Mouse (Mus musculus): ENCODE measurements around the gene Nfkbib. TPM values are rescaled to one million over a fixed set of nuclear protein-coding genes. Genes with fewer than 3 reads are reported as not detected.

The Nfkbib gene
- polyA plus RNA-seq, 1 experiment from 2014 or later, result 29.3 TPM

DNA sequence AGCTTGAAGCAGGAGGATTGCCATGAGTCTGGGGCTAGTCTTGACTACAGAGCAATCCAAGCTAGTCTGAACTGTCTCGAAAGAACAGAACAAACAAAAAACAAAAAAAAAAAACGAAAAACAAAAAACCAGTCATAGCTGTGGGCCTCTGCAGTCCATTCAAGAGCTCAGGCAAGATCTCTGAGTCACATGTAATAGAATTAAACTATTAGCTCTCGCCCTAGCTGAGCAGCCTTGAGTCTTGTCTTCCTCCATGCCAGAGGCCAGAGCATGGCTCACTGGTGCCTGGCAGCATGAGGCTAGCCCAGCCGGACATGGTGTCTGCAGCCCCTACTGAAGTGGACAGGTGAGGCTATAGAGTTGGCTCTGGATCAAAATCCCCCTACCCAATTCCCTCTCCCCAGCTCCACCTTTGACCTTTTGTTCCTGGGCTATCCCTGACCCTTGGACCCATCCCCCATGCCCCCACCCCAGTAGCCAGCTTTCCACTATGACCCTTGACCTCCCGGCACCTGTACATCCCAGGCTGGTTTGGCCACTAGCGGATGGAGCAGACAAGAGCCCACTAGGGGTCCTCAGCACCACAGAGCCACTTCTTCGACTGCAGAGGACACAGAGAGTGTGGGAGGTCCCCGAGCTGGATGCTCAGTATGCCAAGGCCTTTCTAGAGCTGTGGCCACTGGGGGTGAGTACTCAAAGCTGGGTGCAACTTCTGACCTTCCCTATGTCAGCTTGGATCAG, 22.9 kb upstream of the Nfkbib start:
- H3K9ac ChIP-seq (ENCODE audit: low read depth, low read length), result no peak overlapping the region
- no peaks in the 10 kb centered on the region for H3K9me3 ChIP-seq (replicated peaks; ENCODE audit: control insufficient read depth, low read length)
- H3K4me2 ChIP-seq (ENCODE audit: low read depth, low read length), result no peak overlapping the region
- no peak overlapping the region for H3K4me3 ChIP-seq (ENCODE audit: low read depth, low read length)
- H3K27me3 ChIP-seq (ENCODE audit: control insufficient read depth, insufficient read depth, low read depth, low read length), result no peaks in the 10 kb centered on the region
- H3K36me3 ChIP-seq (ENCODE audit: control insufficient read depth, insufficient read depth), result no peaks in the 10 kb centered on the region
- WGBS (ENCODE audit: insufficient replicate concordance), result 45% methylated on average over 8 of the region's 8 CpGs
- H3K4me1 ChIP-seq (ENCODE audit: control insufficient read depth, low read depth, low read length), result no peaks in the 10 kb centered on the region
- peak; percentile 35; the same call in 1 of the 2 replicates for ATAC-seq (ENCODE audit: low read depth)
- H3K27ac ChIP-seq (ENCODE audit: low read length), result no peak overlapping the region

DNA sequence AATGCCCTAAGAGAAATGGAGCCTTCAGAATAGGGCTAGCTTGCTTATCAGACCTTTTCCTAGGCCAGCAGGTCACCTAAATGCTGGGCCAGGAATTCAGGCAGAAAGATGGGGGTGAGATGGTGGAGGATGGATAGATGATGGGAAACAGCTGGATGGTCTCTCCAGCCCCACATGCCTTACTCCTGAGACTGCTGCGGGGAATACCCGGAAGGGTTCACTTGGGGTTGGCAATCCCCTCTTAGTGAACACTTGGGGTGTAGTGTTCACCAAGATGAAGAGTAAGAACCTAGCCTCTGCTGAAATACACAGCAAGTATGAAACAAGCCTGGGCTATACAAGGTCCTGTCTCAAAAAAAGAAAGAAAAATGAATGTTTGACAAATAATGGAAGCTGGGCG, 21.9 kb upstream of the Nfkbib start:
- H3K36me3 ChIP-seq (ENCODE audit: control insufficient read depth, insufficient read depth), result no peaks in the 10 kb centered on the region
- H3K27ac ChIP-seq (ENCODE audit: low read length), result no peak overlapping the region
- no peaks in the 10 kb centered on the region for H3K9me3 ChIP-seq (replicated peaks; ENCODE audit: control insufficient read depth, low read length)
- H3K4me2 ChIP-seq (ENCODE audit: low read depth, low read length), result peak overlapping the region; percentile 14; the same call in 1 of the 2 replicates
- ATAC-seq (ENCODE audit: low read depth), result no peak
- H3K4me1 ChIP-seq (ENCODE audit: control insufficient read depth, low read depth, low read length), result no peaks in the 10 kb centered on the region
- 81% methylated on average over 3 of the region's 3 CpGs for WGBS (ENCODE audit: insufficient replicate concordance)
- H3K9ac ChIP-seq (ENCODE audit: low read depth, low read length), result peak overlapping the region; percentile 21; the same call in 1 of the 2 replicates
- H3K27me3 ChIP-seq (ENCODE audit: control insufficient read depth, insufficient read depth, low read depth, low read length), result no peaks in the 10 kb centered on the region
- peak overlapping the region; percentile 22 for H3K4me3 ChIP-seq (ENCODE audit: low read depth, low read length)

DNA sequence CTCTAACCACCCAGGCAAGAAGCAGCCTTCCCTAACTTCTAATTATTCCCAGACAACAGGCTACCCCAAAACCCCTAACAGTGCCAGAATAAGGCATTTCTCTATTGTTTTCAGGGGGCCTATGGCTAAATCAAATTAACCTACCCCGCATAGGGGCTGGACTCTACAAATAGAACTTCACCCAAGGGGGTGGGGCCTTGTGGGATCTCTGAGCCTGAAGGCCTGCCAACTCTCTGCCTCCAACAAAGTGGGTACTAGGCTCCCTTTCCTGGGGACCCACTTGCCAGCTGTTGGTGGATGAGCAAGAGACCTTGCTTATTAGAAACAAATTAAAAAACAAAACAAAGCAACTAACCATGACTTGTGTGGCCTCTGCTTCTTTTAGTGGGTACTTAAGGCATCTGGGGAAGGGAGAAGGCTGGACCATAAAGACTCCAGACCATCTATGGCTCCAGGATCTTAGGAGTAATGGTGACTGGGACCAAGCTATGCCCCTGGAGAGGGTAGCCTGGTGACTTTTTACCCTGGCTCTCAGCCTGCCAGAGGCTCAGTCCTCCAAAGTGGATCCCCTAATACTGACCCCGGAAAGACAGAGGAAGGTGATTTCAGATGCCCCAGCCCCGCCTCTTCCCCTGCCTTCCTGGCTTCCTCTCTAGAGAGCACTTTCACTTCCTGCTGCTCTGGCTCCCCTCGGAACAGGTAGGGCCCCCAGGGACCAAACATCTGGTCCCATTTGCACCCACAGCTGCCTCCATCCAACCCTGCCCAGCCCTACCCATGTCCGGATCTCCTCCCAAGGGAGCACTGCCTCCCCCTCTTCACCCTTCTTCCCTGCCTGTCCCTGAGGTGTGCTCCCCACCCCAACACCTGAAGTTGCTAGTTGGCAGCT, 21.2 kb upstream of the Nfkbib start, which contains the start of gene Rinl:
TSS of gene Rinl (plus strand) at position 663 of the 889 bp plus-strand sequence.
- H3K4me1 ChIP-seq (ENCODE audit: control insufficient read depth, low read depth, low read length), result no peaks in the 10 kb centered on the region
- peak within 1 kb of the TSS; percentile 21; the same call in 1 of the 2 replicates for H3K9ac ChIP-seq (ENCODE audit: low read depth, low read length)
- H3K4me3 ChIP-seq (ENCODE audit: low read depth, low read length), result peak within 1 kb of the TSS; percentile 22
- no peak for ATAC-seq (ENCODE audit: low read depth)
- WGBS (ENCODE audit: insufficient replicate concordance), result 41% methylated on average over 5 of the region's 5 CpGs
- H3K27ac ChIP-seq (ENCODE audit: low read length), result no peak within 1 kb of the TSS
- H3K27me3 ChIP-seq (ENCODE audit: control insufficient read depth, insufficient read depth, low read depth, low read length), result no peaks in the 10 kb centered on the region
- H3K36me3 ChIP-seq (ENCODE audit: control insufficient read depth, insufficient read depth), result no peaks in the 10 kb centered on the region
- peak within 1 kb of the TSS; percentile 14; the same call in 1 of the 2 replicates for H3K4me2 ChIP-seq (ENCODE audit: low read depth, low read length)
- no peaks in the 10 kb centered on the region for H3K9me3 ChIP-seq (replicated peaks; ENCODE audit: control insufficient read depth, low read length)

DNA sequence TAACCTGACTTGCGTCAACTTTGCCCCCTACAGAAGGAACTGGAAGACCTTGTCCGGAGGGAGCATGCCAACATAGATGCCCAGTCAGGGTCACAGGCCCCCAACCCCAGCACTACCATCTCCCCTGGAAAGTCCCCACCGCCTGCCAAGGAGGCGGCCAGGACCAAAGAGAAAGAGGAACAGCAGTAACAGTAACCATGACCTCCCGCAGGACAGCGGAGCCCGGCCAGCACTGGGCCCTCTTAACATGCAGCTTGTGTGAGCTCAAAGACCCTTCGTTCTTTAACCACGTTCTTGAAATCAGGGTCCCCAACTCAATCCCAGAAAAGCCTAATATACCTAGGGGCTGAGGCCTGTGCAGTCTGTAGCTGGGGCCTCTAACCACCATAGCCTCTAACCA, 20.6 kb upstream of the Nfkbib start:
- H3K9ac ChIP-seq (ENCODE audit: low read depth, low read length), result no peak overlapping the region
- 77% methylated on average over 9 of the region's 9 CpGs for whole genome bisulfite sequencing (ENCODE audit: insufficient replicate concordance)
- H3K4me3 ChIP-seq (ENCODE audit: low read depth, low read length), result no peak overlapping the region
- no peaks in the 10 kb centered on the region for H3K36me3 ChIP-seq (ENCODE audit: control insufficient read depth, insufficient read depth)
- H3K27ac ChIP-seq (ENCODE audit: low read length), result no peak overlapping the region
- ATAC-seq (ENCODE audit: low read depth), result no peak
- no peak overlapping the region for H3K4me2 ChIP-seq (ENCODE audit: low read depth, low read length)
- H3K4me1 ChIP-seq (ENCODE audit: control insufficient read depth, low read depth, low read length), result no peaks in the 10 kb centered on the region
- no peaks in the 10 kb centered on the region for H3K9me3 ChIP-seq (replicated peaks; ENCODE audit: control insufficient read depth, low read length)
- H3K27me3 ChIP-seq (ENCODE audit: control insufficient read depth, insufficient read depth, low read depth, low read length), result no peaks in the 10 kb centered on the region

DNA sequence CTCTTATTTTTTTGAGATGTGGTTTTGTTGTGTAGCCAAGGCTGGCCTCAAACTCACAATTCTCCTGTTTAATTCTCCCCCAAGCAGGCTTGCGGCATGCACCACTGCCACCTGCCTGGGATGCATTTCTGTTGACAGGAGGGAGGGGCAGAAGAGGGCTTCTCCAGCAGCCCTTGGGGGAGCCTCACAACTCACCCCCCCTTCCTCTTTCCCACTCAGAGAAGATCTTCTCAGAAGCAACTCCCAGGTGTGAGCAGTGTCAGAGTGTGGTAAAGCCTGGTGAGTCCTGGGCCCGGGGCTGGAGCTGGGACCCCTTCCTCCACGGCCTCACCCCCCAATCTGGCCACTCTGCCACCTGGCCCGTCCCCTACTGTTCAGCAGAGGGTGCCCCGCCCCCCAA, 17.8 kb upstream of the Nfkbib start:
- Histone ChIP-seq H3K4me3 (ENCODE audit: low read depth, low read length) (no peak overlapping the region), H3K9ac (ENCODE audit: low read depth, low read length) (no peak overlapping the region), H3K4me2 (ENCODE audit: low read depth, low read length) (no peak overlapping the region), H3K27me3 (ENCODE audit: control insufficient read depth, insufficient read depth, low read depth, low read length) (no peaks in the 10 kb centered on the region), H3K27ac (ENCODE audit: low read length) (no peak overlapping the region), H3K4me1 (ENCODE audit: control insufficient read depth, low read depth, low read length) (peaks cover 8% of the 10 kb centered on the region), H3K9me3 (replicated peaks; ENCODE audit: control insufficient read depth, low read length) (no peaks in the 10 kb centered on the region), H3K36me3 (ENCODE audit: control insufficient read depth, insufficient read depth) (no peaks in the 10 kb centered on the region)
- ATAC-seq (ENCODE audit: low read depth), result no peak
- WGBS (ENCODE audit: insufficient replicate concordance), result 62% methylated on average over 5 of the region's 5 CpGs

DNA sequence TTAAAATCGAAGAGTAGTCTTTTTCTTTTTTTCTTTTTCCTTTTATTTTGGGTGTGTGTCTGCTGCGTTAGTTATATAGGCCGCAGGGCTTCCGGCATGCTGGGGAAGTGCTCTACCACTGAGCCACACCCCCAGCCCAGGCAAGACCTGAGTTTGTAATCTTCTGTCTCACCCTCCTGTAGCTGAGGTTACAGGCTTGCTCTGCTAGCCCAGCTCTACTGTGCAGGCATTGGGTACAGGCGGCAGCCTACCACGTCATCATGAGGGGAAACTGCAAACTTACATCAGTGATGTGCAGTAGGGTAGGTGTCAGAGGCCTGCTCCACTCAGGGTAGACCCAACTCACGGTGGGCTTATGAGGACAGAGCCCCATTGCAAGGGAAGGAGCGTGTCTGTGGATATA, 13.9 kb upstream of the Nfkbib start:
- Histone ChIP-seq H3K4me1 (ENCODE audit: control insufficient read depth, low read depth, low read length) (peaks cover 9% of the 10 kb centered on the region), H3K9ac (ENCODE audit: low read depth, low read length) (no peak overlapping the region), H3K4me2 (ENCODE audit: low read depth, low read length) (no peak overlapping the region), H3K4me3 (ENCODE audit: low read depth, low read length) (no peak overlapping the region), H3K27ac (ENCODE audit: low read length) (peak overlapping the region; percentile 19; the same call in 1 of the 2 replicates), H3K27me3 (ENCODE audit: control insufficient read depth, insufficient read depth, low read depth, low read length) (no peaks in the 10 kb centered on the region), H3K9me3 (replicated peaks; ENCODE audit: control insufficient read depth, low read length) (no peaks in the 10 kb centered on the region), H3K36me3 (ENCODE audit: control insufficient read depth, insufficient read depth) (no peaks in the 10 kb centered on the region)
- WGBS (ENCODE audit: insufficient replicate concordance), result 61% methylated on average over 8 of the region's 8 CpGs
- no peak for ATAC-seq (ENCODE audit: low read depth)

DNA sequence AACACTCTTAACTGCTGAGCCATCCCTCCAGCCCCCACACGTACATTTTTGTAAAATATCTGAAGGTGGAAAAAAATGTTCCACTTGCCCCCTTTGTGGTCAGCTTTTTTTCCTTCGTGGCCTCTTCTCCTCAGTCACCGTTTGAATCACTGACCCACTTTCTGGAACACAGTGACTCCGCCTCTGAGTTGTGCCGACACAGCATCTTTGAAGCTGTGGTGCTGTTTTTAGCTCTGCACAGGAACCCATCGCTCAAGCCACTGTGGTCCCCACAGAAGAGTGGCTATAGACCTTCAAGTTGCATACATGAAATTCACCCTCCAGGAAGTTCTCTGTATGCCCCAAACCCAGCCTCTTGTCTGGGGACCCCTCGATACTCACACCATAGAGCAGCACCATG, 13.5 kb upstream of the Nfkbib start:
- Histone ChIP-seq H3K27ac (ENCODE audit: low read length) (no peak overlapping the region), H3K9me3 (replicated peaks; ENCODE audit: control insufficient read depth, low read length) (no peaks in the 10 kb centered on the region), H3K4me2 (ENCODE audit: low read depth, low read length) (no peak overlapping the region), H3K9ac (ENCODE audit: low read depth, low read length) (no peak overlapping the region), H3K27me3 (ENCODE audit: control insufficient read depth, insufficient read depth, low read depth, low read length) (no peaks in the 10 kb centered on the region), H3K4me1 (ENCODE audit: control insufficient read depth, low read depth, low read length) (peaks cover 9% of the 10 kb centered on the region), H3K4me3 (ENCODE audit: low read depth, low read length) (no peak overlapping the region), H3K36me3 (ENCODE audit: control insufficient read depth, insufficient read depth) (no peaks in the 10 kb centered on the region)
- 50% methylated on average over 7 of the region's 7 CpGs for WGBS (ENCODE audit: insufficient replicate concordance)
- ATAC-seq (ENCODE audit: low read depth), result no peak

DNA sequence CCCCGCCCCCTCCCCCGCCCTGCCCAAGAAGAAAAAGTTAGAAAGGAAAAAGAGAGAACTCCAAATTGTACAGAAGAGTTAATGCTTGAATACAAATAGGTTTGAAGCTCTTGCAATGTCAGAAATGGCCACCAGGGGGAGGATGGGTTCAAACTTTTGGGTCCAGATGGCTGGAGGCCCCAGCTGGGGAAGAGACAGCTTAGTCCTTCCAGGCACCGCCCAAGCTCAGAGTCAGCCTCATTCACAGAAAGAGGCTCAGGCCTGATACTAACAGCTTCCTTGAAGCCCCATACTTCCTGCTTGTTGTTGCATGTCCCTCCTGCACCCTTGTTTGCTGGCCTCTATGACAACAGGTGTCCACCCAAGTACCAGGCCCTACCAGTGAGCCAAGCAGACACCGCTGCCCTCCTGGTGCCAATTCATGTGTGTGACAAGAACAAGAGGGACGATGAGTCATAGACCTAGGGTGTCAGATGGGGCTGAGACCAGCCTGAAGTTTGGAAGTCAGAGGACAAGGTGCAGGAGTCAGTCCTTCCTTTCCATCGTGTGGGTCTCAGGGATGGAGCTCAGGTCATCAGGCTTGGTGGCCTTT, 12.9 kb upstream of the Nfkbib start:
- Histone ChIP-seq H3K4me1 (ENCODE audit: control insufficient read depth, low read depth, low read length) (peaks cover 9% of the 10 kb centered on the region), H3K9me3 (replicated peaks; ENCODE audit: control insufficient read depth, low read length) (no peaks in the 10 kb centered on the region), H3K27ac (ENCODE audit: low read length) (peak overlapping the region; percentile 59), H3K36me3 (ENCODE audit: control insufficient read depth, insufficient read depth) (no peaks in the 10 kb centered on the region), H3K27me3 (ENCODE audit: control insufficient read depth, insufficient read depth, low read depth, low read length) (no peaks in the 10 kb centered on the region), H3K4me3 (ENCODE audit: low read depth, low read length) (no peak overlapping the region), H3K4me2 (ENCODE audit: low read depth, low read length) (no peak overlapping the region), H3K9ac (ENCODE audit: low read depth, low read length) (no peak overlapping the region)
- peak; percentile 60 for ATAC-seq (ENCODE audit: low read depth)
- 41% methylated on average over 6 of the region's 6 CpGs for WGBS (ENCODE audit: insufficient replicate concordance)
